Mouse (Mus musculus) large intestine, adult 2 months (tissue): ENCODE results near the gene Lsamp. TPM values are rescaled to one million over a fixed set of nuclear protein-coding genes. Genes with fewer than 3 reads are reported as not detected.
A peak's percentile ranks its signal among the peaks of the same experiment; 100 is the strongest.

Source experiments
- DNase-seq: peaks from one replicate; pipeline ENCODE4 v3.0.0-alpha.2; 2012; ENCODE audit warnings: low read depth, low spot score
- WGBS: fragments of 180-500 bp; shearing (Covaris S2); methylation state at CpG from one replicate; pipeline ENCODE4 v1.1.7; 2018; 5-methylcytosine and 5-hydroxymethylcytosine counted together
- polyA plus RNA-seq: library from polyadenylated mRNA; depleted of rRNA; stranded (reverse); fragments of >200 nt; gene quantifications from 2 replicates; pipeline ENCODE4 v1.2.3, GENCODE M21; 2012

Lsamp gene
- polyA plus RNA-seq, 1 experiment = 0.53 TPM

DNA sequence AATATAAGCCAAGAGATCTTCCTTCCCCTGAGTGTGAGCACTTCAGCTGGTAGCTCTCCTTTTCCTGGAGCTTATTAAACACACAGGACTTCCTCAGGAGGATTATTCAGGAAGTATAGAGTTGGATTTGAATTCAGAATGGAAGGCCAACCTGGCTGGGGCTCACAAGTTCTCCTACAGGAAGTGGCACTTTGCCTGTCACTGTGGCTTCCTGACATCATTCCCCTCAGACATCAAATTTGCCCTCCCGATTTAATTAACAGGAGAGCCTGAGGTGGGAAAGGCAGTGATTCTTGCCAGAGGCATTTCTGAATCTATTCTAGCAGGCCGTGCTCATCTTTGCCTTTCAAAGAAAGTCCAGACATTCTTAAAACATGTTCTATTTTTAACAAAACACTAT is 2097.4 kb downstream of the Lsamp start:
- 51% methylated on average over 2 of the region's 2 CpGs for WGBS
- DNase-seq = no peak

DNA sequence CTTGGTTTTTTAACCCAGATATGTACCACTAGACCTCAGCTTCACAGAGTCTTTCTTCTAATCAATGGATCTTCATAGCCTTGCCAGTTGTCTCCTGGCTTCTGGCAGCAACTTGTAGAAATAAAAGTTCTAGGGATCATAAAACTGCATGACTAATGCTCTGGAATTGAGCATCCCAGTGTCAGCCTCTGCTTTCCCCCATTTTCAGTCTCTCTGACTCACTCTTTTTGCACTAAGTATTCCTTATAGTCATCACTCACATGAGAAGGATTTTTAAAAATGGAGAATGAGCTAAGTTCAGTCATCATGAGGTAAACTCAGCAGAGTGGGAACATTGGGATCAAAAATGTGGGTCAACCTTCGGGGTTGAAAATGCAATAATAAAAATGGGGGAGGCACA is 2113.3 kb downstream of the Lsamp start:
- DNase-seq = no peak
- WGBS = 74% methylated on average over 1 of the region's 1 CpGs

GRCm38 (mm10) chr16:42102186-42102585 is 2118.0 kb downstream of the Lsamp start:
- WGBS = 15% methylated on average over 2 of the region's 2 CpGs

DNA sequence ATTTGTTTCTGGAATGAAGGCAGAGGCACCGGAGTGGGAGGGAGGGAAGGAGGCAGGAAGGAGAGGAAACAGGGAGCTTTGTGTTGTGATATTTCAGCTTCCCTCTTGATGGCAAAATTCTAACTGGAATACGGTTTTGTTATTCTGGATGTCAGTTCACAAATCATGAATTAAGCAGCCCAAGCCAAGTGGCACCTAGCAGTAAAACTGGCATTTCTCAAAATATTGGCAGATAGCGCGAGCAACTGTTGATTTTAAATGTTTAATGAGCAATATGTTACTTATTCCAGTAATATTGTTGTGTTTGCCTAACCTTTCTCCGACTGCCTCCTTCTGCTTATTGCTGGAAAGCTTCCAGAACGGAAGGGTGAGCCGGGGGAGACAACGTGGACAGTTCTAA is 2118.5 kb downstream of the Lsamp start:
- 10% methylated on average over 8 of the region's 8 CpGs for WGBS
- DNase-seq = no peak

More at GRCm38 (mm10) chr16:42102186-42102585, 2118.0 kb downstream of the Lsamp start:
- DNase-seq = no peak

DNA sequence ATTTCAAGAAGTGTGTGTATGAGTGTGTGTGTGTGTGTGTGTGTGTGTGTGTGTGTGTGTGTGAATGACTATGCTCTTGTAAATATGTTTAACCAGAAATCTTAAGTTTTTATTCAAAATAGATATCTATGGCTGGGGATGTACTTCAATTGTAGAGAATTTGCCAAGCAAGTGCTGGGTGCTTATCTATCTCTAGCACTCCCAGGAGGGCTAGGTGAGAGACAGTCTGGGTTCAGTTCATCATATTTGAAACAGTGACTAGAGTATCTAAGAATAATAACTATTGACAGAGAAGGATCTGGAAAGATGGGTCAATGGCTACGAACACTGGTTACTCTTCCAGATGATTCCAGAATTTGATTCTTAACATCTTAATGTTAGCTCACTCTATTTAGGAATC is 2128.1 kb downstream of the Lsamp start:
- WGBS = 96% methylated on average over 1 of the region's 1 CpGs
- no peak for DNase-seq

DNA sequence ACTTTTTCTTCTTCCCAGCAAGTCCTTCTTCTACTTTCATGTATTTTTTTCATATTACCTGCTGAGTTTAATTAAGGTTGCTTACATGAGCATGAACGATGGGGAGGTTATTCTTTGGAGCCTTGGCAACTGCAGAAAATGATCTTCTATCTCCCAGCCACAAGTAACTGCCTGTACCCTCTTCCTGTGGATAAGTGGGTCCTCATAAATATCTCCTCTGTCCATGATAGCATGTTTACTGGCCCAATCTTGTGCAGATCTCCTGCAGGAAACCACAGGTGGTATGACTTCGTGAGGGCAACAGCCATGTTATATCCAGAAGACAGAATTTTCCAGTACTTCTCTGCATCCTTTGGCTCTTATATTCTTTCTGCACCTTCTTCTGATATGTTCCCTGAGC is 2129.1 kb downstream of the Lsamp start:
- no peak for DNase-seq
- 71% methylated on average over 2 of the region's 2 CpGs for WGBS

DNA sequence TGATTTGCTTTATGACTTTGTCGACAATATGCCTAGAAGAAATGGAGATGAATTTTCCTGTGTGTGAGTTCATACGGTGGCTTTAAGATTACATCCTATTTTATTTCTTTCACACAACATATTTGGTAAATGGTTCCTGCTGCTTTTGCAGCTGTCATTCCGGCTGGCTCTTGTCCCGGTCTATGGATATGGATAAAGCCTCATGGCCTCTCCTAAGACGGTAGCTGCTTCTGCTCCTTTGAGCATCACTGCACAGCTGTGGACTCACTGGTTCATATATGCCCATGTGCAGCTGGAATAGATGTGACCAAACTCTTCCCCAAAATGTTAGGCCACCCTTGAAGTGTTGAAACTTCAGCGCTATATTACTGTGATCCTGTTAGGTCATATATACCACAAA is 2137.6 kb downstream of the Lsamp start:
- DNase-seq = no peak
- 85% methylated on average over 6 of the region's 6 CpGs for WGBS

DNA sequence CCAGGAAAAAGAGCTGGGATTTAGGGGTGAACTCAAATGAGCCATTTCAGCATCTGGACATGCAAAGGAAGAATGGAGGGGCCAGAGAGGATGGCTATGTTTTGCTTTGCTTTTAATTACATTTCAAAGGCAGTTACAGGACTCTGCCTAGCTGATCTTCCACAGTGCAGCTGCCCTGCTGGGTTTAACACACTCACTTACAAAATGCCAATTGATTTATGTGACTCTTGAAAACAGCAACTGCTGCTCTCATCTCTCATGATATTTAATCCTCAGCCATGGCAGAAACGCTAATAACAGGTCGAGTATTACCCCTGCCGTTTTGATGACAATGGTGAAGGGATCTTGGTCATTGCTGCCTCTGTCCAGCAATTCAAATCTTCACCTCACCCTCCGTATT is 2139.7 kb downstream of the Lsamp start:
- WGBS = 59% methylated on average over 4 of the region's 4 CpGs

GRCm38 (mm10) chr16:42126061-42126460 is 2141.9 kb downstream of the Lsamp start:
- 86% methylated on average over 2 of the region's 2 CpGs for WGBS
- no peak for DNase-seq

More for the DNA sequence above, 2139.7 kb downstream of the Lsamp start:
- no peak for DNase-seq

DNA sequence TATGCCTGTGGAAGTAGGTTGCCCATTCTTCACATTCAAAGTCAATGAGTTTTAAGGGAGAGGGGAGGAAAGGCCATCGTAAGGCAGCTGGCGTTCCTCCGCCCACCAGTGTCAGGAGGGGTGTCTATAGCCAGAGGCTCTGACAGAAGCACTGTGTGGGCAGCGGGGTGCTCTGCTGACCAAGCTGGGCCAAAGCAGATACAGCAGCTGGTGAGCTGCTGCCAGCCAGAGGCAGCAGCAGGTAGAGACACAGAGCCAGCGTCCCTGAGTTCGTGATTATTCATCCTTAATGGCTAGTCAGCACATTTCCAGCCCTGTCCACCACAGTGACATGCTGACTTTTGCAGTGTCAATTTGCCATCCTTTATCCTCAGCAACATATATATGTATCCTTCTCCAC is 2163.0 kb downstream of the Lsamp start:
- WGBS = 83% methylated on average over 6 of the region's 6 CpGs

GRCm38 (mm10) chr16:42149216-42149942 is 2165.2 kb downstream of the Lsamp start:
- 62% methylated on average over 6 of the region's 6 CpGs for WGBS
- no peak for DNase-seq

More for the DNA sequence above, 2163.0 kb downstream of the Lsamp start:
- DNase-seq = no peak

DNA sequence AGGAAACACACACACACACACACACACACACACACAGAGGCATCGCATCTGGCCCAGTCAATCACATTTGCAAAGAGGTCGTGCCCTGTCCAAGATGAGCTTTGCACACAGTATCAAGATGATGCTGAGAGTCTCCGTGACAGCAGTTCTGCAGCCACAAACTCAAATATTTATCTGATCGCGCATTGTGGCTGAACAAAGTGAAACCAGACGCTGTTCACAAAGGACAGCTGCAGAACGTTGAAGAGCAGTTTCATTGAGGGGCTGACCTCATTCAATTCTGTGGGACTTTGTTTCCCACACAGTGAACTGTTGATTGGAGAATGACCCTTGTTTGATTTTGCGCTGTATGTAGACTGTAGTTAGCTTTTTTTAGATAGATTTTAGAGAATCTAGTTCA is 2168.5 kb downstream of the Lsamp start:
- DNase-seq = no peak
- 27% methylated on average over 8 of the region's 8 CpGs for WGBS

- WGBS = 77% methylated on average over 9 of the region's 9 CpGs
- DNase-seq = no peak
Measured at GRCm38 (mm10) chr16:42157816-42158215, 2173.7 kb downstream of the Lsamp start.

DNA sequence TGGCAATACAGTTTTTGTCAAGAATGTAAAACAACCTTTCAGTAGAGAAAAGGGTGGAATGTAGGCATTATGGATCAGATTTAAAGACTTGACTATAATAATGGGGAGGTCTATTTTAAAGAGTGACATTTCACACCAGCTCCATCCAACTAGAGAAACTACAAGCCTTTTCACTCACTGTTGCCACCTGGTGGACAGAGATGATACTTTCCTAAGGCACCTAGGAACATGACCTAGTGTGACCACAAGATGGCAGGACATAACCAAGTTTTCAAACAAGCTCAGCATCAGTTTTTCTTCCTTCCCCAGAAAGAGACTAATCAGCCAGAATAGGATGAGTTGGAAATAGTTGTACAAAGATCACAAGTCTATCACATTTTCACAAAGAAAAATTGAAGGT is 2180.8 kb downstream of the Lsamp start:
- peak; percentile 56 for DNase-seq

GRCm38 (mm10) chr16:42168292-42168691 is 2184.1 kb downstream of the Lsamp start:
- 83% methylated on average over 9 of the region's 9 CpGs for WGBS
- DNase-seq = no peak

DNA sequence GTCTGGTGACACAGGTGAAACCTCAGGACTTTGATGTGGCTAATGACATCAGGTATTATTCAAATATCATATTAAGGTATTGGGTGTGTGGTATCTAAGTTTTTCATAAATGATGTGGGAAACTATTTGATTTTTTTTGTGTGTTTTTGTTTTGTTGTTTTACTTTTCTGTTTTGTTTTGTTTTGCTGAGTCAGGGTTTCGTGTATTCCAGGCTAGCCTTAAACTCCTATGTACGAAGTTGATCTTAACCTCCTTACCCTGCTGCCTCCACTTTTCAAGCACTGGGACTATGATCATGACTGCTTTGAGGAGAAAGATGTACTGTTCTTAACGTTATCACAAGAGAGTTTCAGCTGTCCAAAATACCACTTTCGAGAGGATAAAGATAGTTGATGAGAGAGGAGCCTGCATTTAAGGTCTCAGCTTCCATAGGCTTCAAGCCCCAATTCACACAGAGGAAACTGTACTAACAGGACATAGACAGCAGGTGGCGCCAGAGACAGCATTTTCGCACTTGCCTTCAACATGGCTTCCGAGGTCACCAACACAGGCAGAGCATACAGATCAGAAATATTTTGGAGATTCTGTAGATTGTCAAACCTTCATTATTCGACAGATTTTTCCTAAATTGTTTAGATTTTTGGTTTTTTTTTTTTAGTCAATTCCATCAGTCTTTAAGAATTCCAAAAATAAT is 2185.4 kb downstream of the Lsamp start:
- WGBS = 23% methylated on average over 8 of the region's 8 CpGs
- DNase-seq = peak; percentile 31

- no peak for DNase-seq
- WGBS = 31% methylated on average over 11 of the region's 11 CpGs
Measured at GRCm38 (mm10) chr16:42172476-42172875, 2188.3 kb downstream of the Lsamp start.

- DNase-seq = no peak
- 62% methylated on average over 3 of the region's 3 CpGs for WGBS
Measured at GRCm38 (mm10) chr16:42178866-42179265, 2194.7 kb downstream of the Lsamp start.

DNA sequence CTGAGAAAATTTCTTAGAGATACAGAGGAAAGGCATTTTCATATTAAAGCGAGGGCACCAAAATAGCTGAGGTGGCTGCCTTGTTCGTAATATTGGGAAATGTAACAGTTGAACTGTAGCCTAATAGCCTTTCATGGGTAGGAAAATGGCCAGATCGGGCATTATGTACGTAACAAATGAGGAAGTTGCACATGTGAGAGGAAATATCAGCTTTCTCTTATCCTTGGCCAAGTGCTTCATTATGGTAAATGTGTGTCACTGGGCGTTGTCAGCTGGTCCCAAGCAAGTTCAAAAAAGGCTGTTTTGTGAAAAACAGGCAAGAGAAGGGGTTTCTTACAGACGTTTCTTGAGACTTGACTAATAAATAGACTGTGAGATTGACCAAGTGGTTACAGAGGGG is 2195.9 kb downstream of the Lsamp start:
- no peak for DNase-seq
- WGBS = 77% methylated on average over 6 of the region's 6 CpGs

- 93% methylated on average over 11 of the region's 11 CpGs for WGBS
- DNase-seq = no peak
Measured at GRCm38 (mm10) chr16:42180473-42180872, 2196.3 kb downstream of the Lsamp start.

DNA sequence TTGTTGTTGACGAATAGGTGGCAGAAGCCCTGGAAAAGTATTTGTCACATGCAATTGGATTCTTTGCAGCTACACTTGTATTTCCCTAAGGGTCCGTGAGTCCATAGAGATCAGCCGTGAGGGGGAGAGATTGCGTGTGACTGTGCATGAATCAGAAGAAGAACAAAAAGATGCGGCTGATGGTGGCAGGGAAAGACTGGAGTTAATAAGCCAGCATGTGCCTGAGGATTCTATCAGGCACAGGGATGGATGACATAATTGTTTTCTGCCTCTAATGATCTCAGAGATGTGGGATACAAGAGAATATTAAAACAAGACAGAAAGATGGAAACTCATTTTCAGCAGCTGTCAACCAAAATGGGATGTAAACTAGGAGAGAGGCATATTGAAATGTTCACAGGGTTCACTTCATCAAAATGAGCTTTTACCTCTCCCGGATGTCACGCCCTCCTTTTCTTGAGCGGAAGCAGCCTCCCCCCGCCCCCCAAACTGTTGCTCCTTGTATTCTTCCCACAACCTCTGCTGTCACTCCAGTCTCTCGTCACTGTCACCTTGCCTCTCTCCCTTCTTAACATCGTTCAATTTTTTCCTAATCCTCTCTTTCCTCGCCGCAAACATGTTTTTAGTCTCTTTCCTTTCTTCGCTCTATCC is 2205.4 kb downstream of the Lsamp start:
- 35% methylated on average over 14 of the region's 14 CpGs for WGBS
- DNase-seq = no peak
